Mouse (Mus musculus) limb, embryonic 10.5 days (tissue): ENCODE results near the gene Gm8113. TPM values are rescaled to one million over a fixed set of nuclear protein-coding genes. Genes with fewer than 3 reads are reported as not detected.
"Not testable (repeated sequence)": the region's sequence is repeated elsewhere in the genome, so short reads cannot be mapped to it uniquely, and the experiment has no call there.

Experiments
- DNase-seq: peaks from one replicate; pipeline ENCODE4 v3.0.0-alpha.2; 2017; ENCODE audit warnings: low spot score
- H3K27ac ChIP-seq: fragments of 300-500 bp; sonication (generic); 2 replicates; pipeline ENCODE4 v1.5.1; 2016; ENCODE audit warnings: mild to moderate bottlenecking
- H3K27me3 ChIP-seq: fragments of 300-500 bp; sonication (generic); 2 replicates; pipeline ENCODE4 v1.6.1; 2016; ENCODE audit warnings: low read depth, mild to moderate bottlenecking; ENCODE audit not compliant: poor library complexity, severe bottlenecking
- H3K36me3 ChIP-seq: fragments of 300-500 bp; sonication (generic); 2 replicates; pipeline ENCODE4 v1.6.1; 2016; ENCODE audit warnings: mild to moderate bottlenecking, moderate library complexity
- H3K4me1 ChIP-seq: fragments of 300-500 bp; sonication (generic); 2 replicates; pipeline ENCODE4 v1.6.1; 2016
- H3K4me3 ChIP-seq: fragments of 300-500 bp; sonication (generic); 2 replicates; pipeline ENCODE4 v1.5.1; 2016; ENCODE audit warnings: mild to moderate bottlenecking, moderate library complexity
- H3K9me3 ChIP-seq: fragments of 300-500 bp; sonication (generic); replicated peaks from 2 replicates; pipeline ENCODE4 v1.6.1; 2016; ENCODE audit warnings: mild to moderate bottlenecking
- WGBS: fragments of 180-500 bp; shearing (Covaris S2); methylation state at CpG from one replicate; pipeline ENCODE4 v1.1.7; 2016; 5-methylcytosine and 5-hydroxymethylcytosine counted together
- polyA plus RNA-seq: library from polyadenylated mRNA; unstranded; fragments of >200 nt; fragmentation: Nextera tagmentation; extraction: Ambion mirVana; gene quantifications from 2 replicates; pipeline ENCODE4 v1.2.1, GENCODE M21; 2016

Gm8113 gene
- polyA plus RNA-seq: 10.9 and 13.5 TPM in 2 replicates

DNA sequence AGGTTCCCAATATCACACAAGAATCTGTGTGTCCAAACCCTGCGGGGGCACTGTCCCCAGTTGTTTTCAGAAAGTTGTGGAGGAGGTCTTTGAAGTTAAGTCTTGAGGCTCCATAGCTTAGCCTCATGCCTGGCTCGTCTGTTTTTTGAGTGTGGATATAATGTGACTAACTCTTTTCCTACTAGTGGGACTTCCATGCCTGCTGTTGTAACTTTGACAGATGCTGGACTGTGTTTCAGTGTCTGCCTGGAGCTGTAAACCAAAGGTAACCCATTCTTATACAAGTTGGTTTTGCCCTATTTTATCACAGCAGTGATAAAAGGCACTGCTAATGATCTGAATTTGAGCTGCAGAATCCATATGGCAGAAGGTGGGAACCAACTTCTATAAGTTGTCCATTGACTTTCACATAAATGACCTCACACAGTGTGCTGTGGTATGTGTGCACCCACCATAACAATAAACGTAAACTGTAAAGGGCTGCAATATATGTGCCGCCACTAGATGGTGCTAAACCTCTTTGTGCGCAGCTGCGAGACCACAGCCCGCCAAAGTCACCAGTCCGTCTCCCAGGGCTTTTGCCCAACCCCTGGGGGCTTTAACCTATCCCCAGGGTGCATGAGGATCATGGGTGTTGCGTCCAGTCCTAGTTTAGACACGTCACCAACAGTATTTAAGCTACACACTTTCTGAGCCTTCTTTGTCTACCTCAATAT is at the start of gene Gm8113:
TSS of gene Gm8113 (plus strand) at position 703 of the 716 bp plus-strand sequence.
- H3K36me3 ChIP-seq: not testable (repeated sequence)
- H3K4me3 ChIP-seq: peak within 1 kb of the TSS; percentile 53
- 11% methylated on average over 10 of the region's 10 CpGs for WGBS

GRCm38 (mm10) chr14:43875417-43875816 is 49.8 kb upstream of the Gm8113 start, which contains the start of gene Ear1:
Gene Ear1 (minus strand): TSS chr14:43875517.
- H3K27ac ChIP-seq, DNase-seq, H3K36me3 ChIP-seq, H3K4me1 ChIP-seq, H3K9me3 ChIP-seq, H3K27me3 ChIP-seq, H3K4me3 ChIP-seq: not testable (repeated sequence)
- 79% methylated on average over 3 of the region's 3 CpGs for WGBS

More for the DNA sequence above, at the start of gene Gm8113:
- H3K4me1 ChIP-seq, H3K27me3 ChIP-seq, H3K9me3 ChIP-seq: not testable (repeated sequence)
- H3K27ac ChIP-seq: peak within 1 kb of the TSS; percentile 89
- peak; percentile 86 for DNase-seq

- not testable (repeated sequence) for H3K4me3 ChIP-seq, H3K27me3 ChIP-seq, H3K9me3 ChIP-seq, H3K36me3 ChIP-seq, H3K27ac ChIP-seq, DNase-seq, H3K4me1 ChIP-seq
- WGBS: 48% methylated on average over 1 of the region's 2 CpGs
These were observed 47.4 kb upstream of the Gm8113 start for GRCm38 (mm10) chr14:43877789-43878188.

GRCm38 (mm10) chr14:43879966-43880545 is 45.1 kb upstream of the Gm8113 start:
- not testable (repeated sequence) for DNase-seq
- WGBS: 94% methylated on average over 5 of the region's 5 CpGs

GRCm38 (mm10) chr14:43886235-43886634 is 39.0 kb upstream of the Gm8113 start:
- H3K27me3 ChIP-seq: not testable (repeated sequence)

More at GRCm38 (mm10) chr14:43879966-43880545, 45.1 kb upstream of the Gm8113 start:
- not testable (repeated sequence) for H3K4me3 ChIP-seq, H3K27me3 ChIP-seq, H3K9me3 ChIP-seq, H3K36me3 ChIP-seq, H3K4me1 ChIP-seq, H3K27ac ChIP-seq

DNA sequence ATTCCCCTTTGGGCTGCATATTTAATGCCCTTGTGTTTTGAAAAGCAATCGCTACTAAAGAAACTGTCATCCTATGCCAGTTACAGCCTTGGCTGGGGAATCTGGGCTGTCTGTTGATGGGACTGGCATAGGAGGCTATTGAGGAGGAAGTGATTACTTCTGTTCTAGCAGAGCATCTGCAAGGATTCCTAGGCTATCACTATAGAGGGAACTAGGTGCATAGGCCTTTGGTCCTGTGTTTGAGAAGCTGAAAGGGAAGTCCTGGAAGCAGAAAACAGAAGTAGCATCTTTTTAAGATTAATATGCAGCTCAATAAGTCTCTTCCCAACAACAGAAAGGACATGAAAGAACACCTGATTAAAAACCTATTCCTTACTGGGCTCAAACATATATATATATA is 33.9 kb upstream of the Gm8113 start:
- not testable (repeated sequence) for H3K4me1 ChIP-seq, H3K27ac ChIP-seq, DNase-seq, H3K27me3 ChIP-seq, H3K36me3 ChIP-seq, H3K9me3 ChIP-seq, H3K4me3 ChIP-seq
- WGBS: 95% methylated on average over 1 of the region's 1 CpGs

More at GRCm38 (mm10) chr14:43886235-43886634, 39.0 kb upstream of the Gm8113 start:
- not testable (repeated sequence) for H3K36me3 ChIP-seq, DNase-seq, H3K4me3 ChIP-seq, H3K4me1 ChIP-seq, H3K27ac ChIP-seq, H3K9me3 ChIP-seq
- 70% methylated on average over 1 of the region's 1 CpGs for WGBS

GRCm38 (mm10) chr14:43895357-43895756 is 29.8 kb upstream of the Gm8113 start:
- not testable (repeated sequence) for DNase-seq, H3K27ac ChIP-seq, H3K4me3 ChIP-seq, H3K4me1 ChIP-seq, H3K36me3 ChIP-seq, H3K27me3 ChIP-seq, H3K9me3 ChIP-seq
- WGBS: 62% methylated on average over 2 of the region's 2 CpGs

- DNase-seq, H3K27me3 ChIP-seq, H3K27ac ChIP-seq, H3K4me1 ChIP-seq, H3K36me3 ChIP-seq, H3K9me3 ChIP-seq, H3K4me3 ChIP-seq: not testable (repeated sequence)
- WGBS: 93% methylated on average over 3 of the region's 3 CpGs
These were observed 26.6 kb upstream of the Gm8113 start for GRCm38 (mm10) chr14:43898577-43898976.

- H3K27me3 ChIP-seq, H3K9me3 ChIP-seq, H3K27ac ChIP-seq, H3K36me3 ChIP-seq, H3K4me1 ChIP-seq, DNase-seq, H3K4me3 ChIP-seq: not testable (repeated sequence)
These were observed 7.0 kb upstream of the Gm8113 start for GRCm38 (mm10) chr14:43918214-43918613.

GRCm38 (mm10) chr14:43923459-43923858 is 1.7 kb upstream of the Gm8113 start, which contains the start of gene Ear10:
Gene Ear10 (minus strand): TSS chr14:43923559.
- WGBS: 80% methylated on average over 3 of the region's 3 CpGs
- not testable (repeated sequence) for H3K9me3 ChIP-seq, H3K36me3 ChIP-seq, H3K4me3 ChIP-seq, H3K4me1 ChIP-seq, DNase-seq, H3K27me3 ChIP-seq, H3K27ac ChIP-seq

DNA sequence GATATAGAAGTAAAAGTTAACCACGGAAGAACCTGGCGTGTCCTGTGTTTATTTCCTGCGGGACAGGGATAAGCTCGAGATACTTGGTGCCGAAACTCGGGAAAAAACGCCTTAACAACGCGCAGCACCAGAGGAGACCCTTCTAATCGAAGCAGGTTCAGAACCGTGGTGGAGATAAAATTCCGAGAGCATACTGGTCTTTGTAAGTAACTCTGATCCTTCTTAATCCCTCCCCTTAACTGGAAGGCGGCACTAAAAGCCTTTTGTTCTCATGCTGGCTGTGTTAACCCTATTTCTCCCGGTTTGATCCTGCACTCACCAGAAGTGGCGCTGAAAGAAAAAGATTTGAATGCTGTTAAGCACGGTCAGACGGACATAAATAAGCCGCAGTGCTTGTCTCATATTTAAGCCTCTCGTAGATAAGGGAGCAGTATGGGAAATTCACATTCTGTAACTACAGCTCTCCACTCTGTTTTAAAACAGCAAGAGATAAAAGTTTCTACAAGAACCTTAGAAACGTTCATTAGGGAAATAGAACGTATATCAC is 287 bp downstream of the Gm8113 start:
- not testable (repeated sequence) for H3K4me1 ChIP-seq, H3K36me3 ChIP-seq, H3K9me3 ChIP-seq, H3K27me3 ChIP-seq
- peak; percentile 45 for DNase-seq
- Histone ChIP-seq H3K27ac (peak overlapping the region; percentile 89), H3K4me3 (peak overlapping the region; percentile 53)
- 5% methylated on average over 21 of the region's 21 CpGs for WGBS

- H3K27ac ChIP-seq, H3K36me3 ChIP-seq, H3K27me3 ChIP-seq, H3K4me3 ChIP-seq, H3K4me1 ChIP-seq, H3K9me3 ChIP-seq: not testable (repeated sequence)
- WGBS: 19% methylated on average over 8 of the region's 8 CpGs
- DNase-seq: peak; percentile 48
These were observed 7.8 kb downstream of the Gm8113 start for GRCm38 (mm10) chr14:43932991-43933390.

DNA sequence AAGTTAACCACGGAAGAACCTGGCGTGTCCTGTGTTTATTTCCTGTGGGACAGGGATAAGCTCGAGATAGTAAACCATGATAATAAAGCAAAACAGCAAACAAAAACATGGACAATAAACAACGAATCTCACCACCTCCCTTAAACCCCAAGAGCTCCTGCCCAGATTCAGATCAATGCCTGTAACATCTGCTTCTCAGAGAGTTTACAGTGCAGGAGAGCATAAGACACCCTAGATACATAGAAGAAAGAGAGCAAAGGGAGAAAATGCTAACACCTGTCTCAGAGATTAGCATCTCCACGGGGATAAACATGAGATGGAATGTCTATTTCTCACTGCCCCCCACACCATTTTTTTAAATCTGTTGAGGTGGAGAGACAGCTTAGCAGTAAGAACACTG is 8.2 kb downstream of the Gm8113 start:
- H3K27me3 ChIP-seq, DNase-seq, H3K4me1 ChIP-seq, H3K36me3 ChIP-seq, H3K4me3 ChIP-seq, H3K27ac ChIP-seq, H3K9me3 ChIP-seq: not testable (repeated sequence)
- WGBS: 59% methylated on average over 5 of the region's 5 CpGs
